In genomic region chr12:83631743-83632679, GRCm38 (mm10) we compare ENCODE assay signal across 8 mouse cellular contexts. TPM values are rescaled to one million over a fixed set of nuclear protein-coding genes. Genes with fewer than 3 reads are reported as not detected.
DNase-seq lines count a peak whose midpoint lies in the region; ATAC-seq and TF ChIP-seq lines count a peak whose summit lies in the region.

No protein-coding gene starts in this region.

- peak; percentile 100 for ATAC-seq in forebrain, embryonic 12.5 days (ENCODE audit: low FRiP score)
- ATAC-seq in heart, postnatal 0 days (ENCODE audit: insufficient read depth, low read depth): peak; percentile 100
- ATAC-seq in liver, embryonic 16.5 days (ENCODE audit: low read depth): peak; percentile 99
- peak; percentile 100 for ATAC-seq in neural tube, embryonic 13.5 days (ENCODE audit: low read depth)

- peak overlapping the region; percentile 58 for H3K4me2 ChIP-seq in forebrain, embryonic 12.5 days
- H3K4me2 ChIP-seq in heart, postnatal 0 days (ENCODE audit: low read depth, low read length): peak overlapping the region; percentile 94
- peak overlapping the region; percentile 80 for H3K4me2 ChIP-seq in liver, embryonic 16.5 days (ENCODE audit: low read depth, low read length)
- H3K4me2 ChIP-seq in neural tube, embryonic 13.5 days: peak overlapping the region; percentile 72

- peaks cover 27% of the 10 kb centered on the region for H3K4me1 ChIP-seq in E14TG2a.4 (replicated peaks; ENCODE audit: low read depth, low read length)
- H3K4me1 ChIP-seq in forebrain, embryonic 12.5 days: peaks cover 7% of the 10 kb centered on the region
- H3K4me1 ChIP-seq in heart, postnatal 0 days (ENCODE audit: control insufficient read depth, insufficient read depth): no peaks in the 10 kb centered on the region
- H3K4me1 ChIP-seq in liver, embryonic 16.5 days (ENCODE audit: control insufficient read depth, low read depth, low read length): peaks cover 7% of the 10 kb centered on the region
- H3K4me1 ChIP-seq in neural tube, embryonic 13.5 days (replicated peaks): peaks cover 14% of the 10 kb centered on the region
- no peaks in the 10 kb centered on the region for H3K4me1 ChIP-seq in testis, adult 2 months (ENCODE audit: control insufficient read depth, insufficient read depth, low read length)

- H3K27ac ChIP-seq in forebrain, embryonic 12.5 days: peak overlapping the region; percentile 98
- H3K27ac ChIP-seq in heart, postnatal 0 days (ENCODE audit: low read depth): peak overlapping the region; percentile 95
- peak overlapping the region; percentile 94 for H3K27ac ChIP-seq in liver, embryonic 16.5 days (ENCODE audit: low read length)
- peak overlapping the region; percentile 97 for H3K27ac ChIP-seq in neural tube, embryonic 13.5 days (replicated peaks)
- peak overlapping the region; percentile 99 for H3K27ac ChIP-seq in testis, adult 2 months (ENCODE audit: control insufficient read depth, insufficient read depth, low read depth, low read length)

- no peaks in the 10 kb centered on the region for H3K9me3 ChIP-seq in E14TG2a.4 (ENCODE audit: low read length)
- H3K9me3 ChIP-seq in forebrain, embryonic 12.5 days: no peaks in the 10 kb centered on the region
- no peaks in the 10 kb centered on the region for H3K9me3 ChIP-seq in heart, postnatal 0 days (replicated peaks; ENCODE audit: control insufficient read depth, low read length)
- H3K9me3 ChIP-seq in liver, embryonic 16.5 days (replicated peaks; ENCODE audit: control insufficient read depth, low read length): no peaks in the 10 kb centered on the region
- H3K9me3 ChIP-seq in neural tube, embryonic 13.5 days: no peaks in the 10 kb centered on the region

- peak; percentile 98 for TF ChIP-seq POLR2A in testis, adult 2 months (IDR thresholded peaks at IDR 0.05; ENCODE audit: control insufficient read depth, low read depth, low read length)

- H3K4me3 ChIP-seq in E14TG2a.4 (replicated peaks; ENCODE audit: low read length): peak overlapping the region; percentile 97
- peak overlapping the region; percentile 96 for H3K4me3 ChIP-seq in forebrain, embryonic 12.5 days (replicated peaks)
- H3K4me3 ChIP-seq in heart, postnatal 0 days (ENCODE audit: low read depth, low read length): peak overlapping the region; percentile 82
- H3K4me3 ChIP-seq in liver, embryonic 16.5 days (ENCODE audit: low read depth, low read length): peak overlapping the region; percentile 98
- peak overlapping the region; percentile 97 for H3K4me3 ChIP-seq in neural tube, embryonic 13.5 days
- H3K4me3 ChIP-seq in testis, adult 2 months (ENCODE audit: control insufficient read depth, low read depth, low read length): peak overlapping the region; percentile 94

- H3K27me3 ChIP-seq in E14TG2a.4 (ENCODE audit: insufficient read depth, low read length): no peaks in the 10 kb centered on the region
- no peaks in the 10 kb centered on the region for H3K27me3 ChIP-seq in forebrain, embryonic 12.5 days
- no peaks in the 10 kb centered on the region for H3K27me3 ChIP-seq in heart, postnatal 0 days (ENCODE audit: control insufficient read depth, insufficient read depth, low read length)
- H3K27me3 ChIP-seq in liver, embryonic 16.5 days (ENCODE audit: control insufficient read depth, insufficient read depth, low read depth, low read length): no peaks in the 10 kb centered on the region
- H3K27me3 ChIP-seq in neural tube, embryonic 13.5 days: no peaks in the 10 kb centered on the region
- H3K27me3 ChIP-seq in testis, adult 2 months (ENCODE audit: control insufficient read depth, insufficient read depth, low read length): no peaks in the 10 kb centered on the region

- peak overlapping the region; percentile 99 for H3K9ac ChIP-seq in forebrain, embryonic 12.5 days
- H3K9ac ChIP-seq in heart, postnatal 0 days (replicated peaks; ENCODE audit: low read depth, low read length): peak overlapping the region; percentile 98
- H3K9ac ChIP-seq in liver, embryonic 16.5 days (ENCODE audit: low read depth, low read length): peak overlapping the region; percentile 97
- H3K9ac ChIP-seq in neural tube, embryonic 13.5 days: peak overlapping the region; percentile 99

- peak; percentile 84; the same call in 1 of the 2 replicates for TF ChIP-seq EP300 in heart, postnatal 0 days (IDR thresholded peaks at IDR 0.05; ENCODE audit: low read depth)

- WGBS in forebrain, embryonic 12.5 days: under 1% methylated on average over 59 of the region's 68 CpGs
- under 1% methylated on average over 53 of the region's 68 CpGs for WGBS in heart, postnatal 0 days
- under 1% methylated on average over 63 of the region's 68 CpGs for WGBS in liver, embryonic 16.5 days (ENCODE audit: insufficient replicate concordance)
- under 1% methylated on average over 56 of the region's 68 CpGs for WGBS in neural tube, embryonic 13.5 days

- TF ChIP-seq CTCF in E14TG2a.4 (conservative IDR thresholded peaks at IDR 0.05; ENCODE audit: low read length): no peak
- TF ChIP-seq CTCF in heart, postnatal 0 days (IDR thresholded peaks at IDR 0.05; ENCODE audit: low read depth): no peak
- TF ChIP-seq CTCF in testis, adult 2 months (IDR thresholded peaks at IDR 0.05; ENCODE audit: control insufficient read depth, insufficient read depth, insufficient replicate concordance, low read depth, low read length): no peak

- H3K36me3 ChIP-seq in E14TG2a.4 (ENCODE audit: insufficient read depth, low read length): peaks cover 29% of the 10 kb centered on the region
- peaks cover 11% of the 10 kb centered on the region for H3K36me3 ChIP-seq in forebrain, embryonic 12.5 days (replicated peaks)
- H3K36me3 ChIP-seq in heart, postnatal 0 days (replicated peaks; ENCODE audit: control insufficient read depth, insufficient read depth, low read length): peaks cover 8% of the 10 kb centered on the region; the same call in 1 of the 2 replicates
- H3K36me3 ChIP-seq in liver, embryonic 16.5 days (ENCODE audit: control insufficient read depth, insufficient read depth): peaks cover 4% of the 10 kb centered on the region
- H3K36me3 ChIP-seq in neural tube, embryonic 13.5 days: peaks cover 19% of the 10 kb centered on the region
- 0 out of 2 replicates have a peak, but pooled peaks cover 1% of the 10 kb centered on the region for H3K36me3 ChIP-seq in testis, adult 2 months (ENCODE audit: control insufficient read depth, insufficient read depth, low read length)

- peak; percentile 98 for DNase-seq in c-Kit-positive CD71-positive TER-119-positive erythroid progenitor cells, embryonic 14.5 days (ENCODE audit: low spot score)
- peak; percentile 100 for DNase-seq in heart, postnatal 0 days (ENCODE audit: low spot score)
- peak; percentile 92 to 96 for DNase-seq in kidney, postnatal 4 days

RNA-seq across cellular contexts. Expression of gene Rbm25, which starts 1.0 kb away (rescaled TPM):
- polyA plus RNA-seq in forebrain, embryonic 12.5 days (2016; fragmentation: Nextera tagmentation; extraction: Ambion mirVana): 300 and 313 TPM in 2 replicates
- total RNA-seq in heart, postnatal 0 days (2014; rRNA removed; ENCODE audit: low replicate concordance): 54.0 and 79.6 TPM in 2 replicates
- 109 and 115 TPM in 2 replicates for polyA plus RNA-seq in heart, postnatal 0 days (2015; fragmentation: Nextera tagmentation; extraction: Ambion mirVana)
- 82.1 and 83.0 TPM in 2 replicates for polyA plus RNA-seq in liver, embryonic 16.5 days (2015; fragmentation: Nextera tagmentation; extraction: Ambion mirVana)
- polyA plus RNA-seq in neural tube, embryonic 13.5 days (2015; fragmentation: Nextera tagmentation; extraction: Ambion mirVana): 273 and 280 TPM in 2 replicates
- polyA plus RNA-seq in testis, adult 2 months (2012; rRNA removed): 41.8 and 47.5 TPM in 2 replicates

RNA-seq across cellular contexts. Expression of gene Zfyve1, which starts 35.0 kb away (rescaled TPM):
- polyA plus RNA-seq in forebrain, embryonic 12.5 days (2016; fragmentation: Nextera tagmentation; extraction: Ambion mirVana): 34.6 and 35.0 TPM in 2 replicates
- total RNA-seq in heart, postnatal 0 days (2014; rRNA removed; ENCODE audit: low replicate concordance): 18.0 and 25.5 TPM in 2 replicates
- 10.0 and 10.5 TPM in 2 replicates for polyA plus RNA-seq in heart, postnatal 0 days (2015; fragmentation: Nextera tagmentation; extraction: Ambion mirVana)
- polyA plus RNA-seq in liver, embryonic 16.5 days (2015; fragmentation: Nextera tagmentation; extraction: Ambion mirVana): 9.4 and 9.9 TPM in 2 replicates
- 27.0 and 27.3 TPM in 2 replicates for polyA plus RNA-seq in neural tube, embryonic 13.5 days (2015; fragmentation: Nextera tagmentation; extraction: Ambion mirVana)
- polyA plus RNA-seq in testis, adult 2 months (2012; rRNA removed): 302 and 308 TPM in 2 replicates

RNA-seq across cellular contexts. Expression of gene Psen1, which starts 55.9 kb away (rescaled TPM):
- polyA plus RNA-seq in forebrain, embryonic 12.5 days (2016; fragmentation: Nextera tagmentation; extraction: Ambion mirVana): 67.4 and 69.0 TPM in 2 replicates
- total RNA-seq in heart, postnatal 0 days (2014; rRNA removed; ENCODE audit: low replicate concordance): 27.6 and 28.9 TPM in 2 replicates
- 29.9 and 33.3 TPM in 2 replicates for polyA plus RNA-seq in heart, postnatal 0 days (2015; fragmentation: Nextera tagmentation; extraction: Ambion mirVana)
- polyA plus RNA-seq in liver, embryonic 16.5 days (2015; fragmentation: Nextera tagmentation; extraction: Ambion mirVana): 19.2 and 22.5 TPM in 2 replicates
- polyA plus RNA-seq in neural tube, embryonic 13.5 days (2015; fragmentation: Nextera tagmentation; extraction: Ambion mirVana): 70.0 and 73.0 TPM in 2 replicates
- polyA plus RNA-seq in testis, adult 2 months (2012; rRNA removed): 109 and 110 TPM in 2 replicates

Comparison
In these comparisons a context has a peak if more than half of its experiments do, and no peak if none do; other contexts are left out.
1. Peak in every context shown above with its lines: DNase-seq, ATAC-seq, H3K4me3 ChIP-seq and H3K27ac ChIP-seq.